Mouse (Mus musculus): ENCODE measurements around the gene Gm20388. TPM values are rescaled to one million over a fixed set of nuclear protein-coding genes. Genes with fewer than 3 reads are reported as not detected.

Gene Gm20388
- polyA plus RNA-seq, 1 experiment, result 49.7 TPM

DNA sequence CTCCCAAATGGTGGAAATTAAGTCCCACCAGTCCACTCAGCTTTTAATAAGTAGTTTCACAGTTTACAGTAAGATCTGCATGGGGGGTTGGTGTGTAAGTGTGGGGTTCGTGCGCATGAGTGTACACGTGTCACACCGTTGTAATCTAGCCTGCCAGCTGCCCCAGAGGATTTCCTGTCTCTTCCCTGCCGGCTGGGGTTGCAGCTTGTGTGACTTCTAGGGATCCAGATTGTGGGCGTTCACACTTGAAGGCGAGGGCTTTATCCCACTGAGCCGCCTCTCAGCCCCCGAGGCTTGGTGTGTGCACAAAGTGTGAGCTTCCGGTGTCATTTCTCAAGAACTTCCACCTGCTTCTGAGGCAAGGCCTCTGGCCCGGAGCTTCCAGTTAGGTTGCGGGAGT, 61.9 kb downstream of the Gm20388 start:
- no peak for DNase-seq
- Histone ChIP-seq H3K4me3 (ENCODE audit: insufficient read depth, low read depth, low read length) (no peak overlapping the region), H3K4me1 (ENCODE audit: control insufficient read depth, insufficient read depth, low read length) (no peaks in the 10 kb centered on the region), H3K27ac (ENCODE audit: insufficient read depth, low read depth, low read length) (no peak overlapping the region), H3K36me3 (ENCODE audit: control insufficient read depth, insufficient read depth, low read length) (no peaks in the 10 kb centered on the region), H3K27me3 (replicated peaks; ENCODE audit: control insufficient read depth, insufficient read depth, low read length) (no peaks in the 10 kb centered on the region)
- 60% methylated on average over 12 of the region's 12 CpGs for WGBS
- no peak for TF ChIP-seq POLR2A (IDR thresholded peaks at IDR 0.05; ENCODE audit: low read depth, low read length)

DNA sequence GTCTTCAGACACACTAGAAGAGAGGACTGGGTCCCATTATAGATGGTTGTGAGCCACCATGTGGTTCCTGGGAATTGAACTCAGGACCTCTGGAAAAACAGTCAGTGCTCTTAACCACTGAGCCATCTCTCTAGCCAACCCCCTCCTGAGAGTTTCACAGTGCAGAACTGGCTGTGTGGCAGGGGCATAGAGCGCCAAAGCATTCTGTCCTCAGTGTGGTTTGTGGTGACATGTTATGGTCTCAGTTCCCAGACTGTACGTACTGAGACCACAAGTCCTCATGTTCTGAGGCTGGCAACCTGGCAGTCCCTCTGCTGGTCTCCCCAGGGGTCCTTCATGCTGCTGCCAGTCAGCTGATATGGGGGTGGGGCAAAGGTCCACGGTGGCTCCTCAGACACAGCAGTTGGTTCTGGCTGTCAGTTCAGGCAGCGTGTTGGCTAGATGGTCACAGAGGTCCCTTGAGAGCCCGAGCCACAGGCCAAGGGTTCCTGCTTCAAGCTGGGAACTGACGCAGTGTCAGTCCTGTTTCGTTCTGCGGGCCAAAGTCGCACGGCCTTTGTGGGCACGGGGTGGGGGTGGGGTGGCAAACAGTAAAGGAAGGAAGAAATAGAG, 68.2 kb downstream of the Gm20388 start:
- DNase-seq, result no peak
- Histone ChIP-seq H3K27ac (ENCODE audit: insufficient read depth, low read depth, low read length) (no peak overlapping the region), H3K4me1 (ENCODE audit: control insufficient read depth, insufficient read depth, low read length) (no peaks in the 10 kb centered on the region), H3K4me3 (ENCODE audit: insufficient read depth, low read depth, low read length) (no peak overlapping the region), H3K27me3 (replicated peaks; ENCODE audit: control insufficient read depth, insufficient read depth, low read length) (no peaks in the 10 kb centered on the region), H3K36me3 (ENCODE audit: control insufficient read depth, insufficient read depth, low read length) (no peaks in the 10 kb centered on the region)
- WGBS, result 67% methylated on average over 11 of the region's 11 CpGs
- TF ChIP-seq POLR2A (IDR thresholded peaks at IDR 0.05; ENCODE audit: low read depth, low read length) (no peak), CTCF (conservative IDR thresholded peaks at IDR 0.05; ENCODE audit: insufficient read depth, insufficient read length, low read depth, low read length) (no peak)

DNA sequence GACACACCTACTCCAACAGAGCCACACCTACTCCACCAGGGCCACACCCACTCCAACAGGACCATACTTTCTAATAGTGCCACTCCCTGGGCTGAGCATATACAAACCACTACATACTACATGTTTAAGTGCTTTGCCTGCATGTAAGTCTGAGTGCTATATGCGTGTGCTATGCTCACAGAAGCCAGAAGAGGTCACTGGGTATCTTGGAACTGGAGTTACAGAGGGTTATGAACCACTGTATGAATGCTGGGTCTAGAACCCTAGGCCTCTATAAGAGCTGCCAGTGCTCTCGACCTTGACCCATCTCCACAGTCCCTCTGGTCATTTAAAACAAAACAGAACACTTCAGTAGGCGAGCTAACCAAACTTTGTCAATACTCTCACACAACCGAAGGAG, 70.6 kb downstream of the Gm20388 start:
- no peaks in the 10 kb centered on the region for H3K4me1 ChIP-seq (ENCODE audit: control insufficient read depth, insufficient read depth, low read length)
- no peak overlapping the region for H3K4me3 ChIP-seq (ENCODE audit: insufficient read depth, low read depth, low read length)
- TF ChIP-seq CTCF (conservative IDR thresholded peaks at IDR 0.05; ENCODE audit: insufficient read depth, insufficient read length, low read depth, low read length), result 0 out of 2 replicates have a peak, but pooled peaks have one; percentile 6
- no peak for TF ChIP-seq POLR2A (IDR thresholded peaks at IDR 0.05; ENCODE audit: low read depth, low read length)
- no peak for DNase-seq
- H3K27ac ChIP-seq (ENCODE audit: insufficient read depth, low read depth, low read length), result no peak overlapping the region
- whole genome bisulfite sequencing, result 77% methylated on average over 4 of the region's 4 CpGs
- H3K36me3 ChIP-seq (ENCODE audit: control insufficient read depth, insufficient read depth, low read length), result no peaks in the 10 kb centered on the region
- no peaks in the 10 kb centered on the region for H3K27me3 ChIP-seq (replicated peaks; ENCODE audit: control insufficient read depth, insufficient read depth, low read length)

DNA sequence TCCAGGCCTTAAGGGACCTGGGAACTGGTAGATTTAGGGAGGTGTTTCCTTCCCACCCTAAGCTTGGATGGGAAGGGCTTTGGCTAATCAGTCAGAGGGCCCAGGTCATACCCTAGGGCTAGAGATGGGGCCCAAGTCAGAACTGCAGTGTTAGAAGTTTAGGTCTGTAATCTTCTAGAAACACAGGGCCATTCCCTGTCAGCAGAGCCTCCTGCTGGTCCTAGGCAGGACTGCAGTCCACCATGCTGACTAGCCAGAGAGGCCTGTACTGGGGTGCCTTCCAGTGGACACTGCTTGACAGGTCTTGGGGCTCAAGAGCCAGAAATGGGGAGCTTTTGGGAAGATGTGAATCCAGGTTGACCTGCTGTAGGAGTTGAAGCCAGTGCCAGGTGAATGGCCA, 73.4 kb downstream of the Gm20388 start:
- H3K27me3 ChIP-seq (replicated peaks; ENCODE audit: control insufficient read depth, insufficient read depth, low read length), result no peaks in the 10 kb centered on the region
- no peak overlapping the region for H3K27ac ChIP-seq (ENCODE audit: insufficient read depth, low read depth, low read length)
- H3K4me1 ChIP-seq (ENCODE audit: control insufficient read depth, insufficient read depth, low read length), result peaks cover 9% of the 10 kb centered on the region; the same call in 1 of the 2 replicates
- TF ChIP-seq POLR2A (IDR thresholded peaks at IDR 0.05; ENCODE audit: low read depth, low read length) (no peak), CTCF (conservative IDR thresholded peaks at IDR 0.05; ENCODE audit: insufficient read depth, insufficient read length, low read depth, low read length) (peak; percentile 60)
- H3K36me3 ChIP-seq (ENCODE audit: control insufficient read depth, insufficient read depth, low read length), result no peaks in the 10 kb centered on the region
- no peak overlapping the region for H3K4me3 ChIP-seq (ENCODE audit: insufficient read depth, low read depth, low read length)
- peak; percentile 49 for DNase-seq

DNA sequence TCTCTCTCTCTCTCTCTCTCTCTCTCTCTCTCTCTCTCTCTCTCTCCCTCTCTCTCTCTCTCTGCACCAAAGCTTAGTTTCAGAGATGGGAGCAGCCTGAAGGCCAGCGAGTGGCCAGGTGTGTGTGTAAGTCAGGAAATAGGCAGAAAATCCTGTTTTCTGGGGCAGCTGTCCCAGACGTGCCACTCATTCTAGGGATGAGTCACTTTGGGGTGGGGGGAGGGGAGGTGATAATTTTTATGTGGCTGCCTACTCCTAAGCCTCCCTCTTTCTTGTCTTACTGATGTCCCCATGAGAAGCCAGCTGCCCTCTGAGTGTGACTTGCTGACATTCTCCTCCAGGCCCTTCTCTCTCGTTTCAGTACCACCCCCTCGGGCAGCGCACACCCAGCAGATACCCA, 75.5 kb downstream of the Gm20388 start:
- no peak for DNase-seq
- 76% methylated on average over 5 of the region's 5 CpGs for WGBS
- Histone ChIP-seq H3K4me1 (ENCODE audit: control insufficient read depth, insufficient read depth, low read length) (peaks cover 9% of the 10 kb centered on the region; the same call in 1 of the 2 replicates), H3K36me3 (ENCODE audit: control insufficient read depth, insufficient read depth, low read length) (no peaks in the 10 kb centered on the region), H3K27me3 (replicated peaks; ENCODE audit: control insufficient read depth, insufficient read depth, low read length) (no peaks in the 10 kb centered on the region), H3K4me3 (ENCODE audit: insufficient read depth, low read depth, low read length) (no peak overlapping the region), H3K27ac (ENCODE audit: insufficient read depth, low read depth, low read length) (no peak overlapping the region)
- TF ChIP-seq CTCF (conservative IDR thresholded peaks at IDR 0.05; ENCODE audit: insufficient read depth, insufficient read length, low read depth, low read length) (no peak), POLR2A (IDR thresholded peaks at IDR 0.05; ENCODE audit: low read depth, low read length) (no peak)

DNA sequence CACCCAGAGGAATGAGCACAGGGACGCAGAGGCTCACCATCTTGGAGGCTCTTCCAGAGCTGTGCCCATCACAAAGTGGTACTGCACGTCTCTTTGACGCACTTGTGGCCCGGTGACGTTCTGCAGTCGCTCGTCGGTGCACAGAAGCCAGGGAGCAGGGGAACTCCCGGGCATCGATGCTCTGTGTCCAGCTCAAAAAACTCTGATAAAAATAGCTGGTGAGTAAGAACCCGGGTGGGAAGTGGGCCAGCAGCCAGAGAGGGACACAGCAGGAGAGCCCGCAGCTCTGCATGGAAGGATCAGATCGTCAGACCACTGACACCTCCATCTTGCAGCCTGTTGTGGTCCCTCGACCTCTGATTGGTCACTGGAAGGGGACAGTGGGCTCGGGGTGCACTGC, 77.4 kb downstream of the Gm20388 start:
- Histone ChIP-seq H3K27me3 (replicated peaks; ENCODE audit: control insufficient read depth, insufficient read depth, low read length) (no peaks in the 10 kb centered on the region), H3K4me1 (ENCODE audit: control insufficient read depth, insufficient read depth, low read length) (peaks cover 9% of the 10 kb centered on the region; the same call in 1 of the 2 replicates), H3K36me3 (ENCODE audit: control insufficient read depth, insufficient read depth, low read length) (no peaks in the 10 kb centered on the region), H3K27ac (ENCODE audit: insufficient read depth, low read depth, low read length) (no peak overlapping the region), H3K4me3 (ENCODE audit: insufficient read depth, low read depth, low read length) (no peak overlapping the region)
- DNase-seq, result no peak
- TF ChIP-seq CTCF (conservative IDR thresholded peaks at IDR 0.05; ENCODE audit: insufficient read depth, insufficient read length, low read depth, low read length), result no peak
- no peak for TF ChIP-seq POLR2A (IDR thresholded peaks at IDR 0.05; ENCODE audit: low read depth, low read length)
- WGBS, result 44% methylated on average over 15 of the region's 15 CpGs

DNA sequence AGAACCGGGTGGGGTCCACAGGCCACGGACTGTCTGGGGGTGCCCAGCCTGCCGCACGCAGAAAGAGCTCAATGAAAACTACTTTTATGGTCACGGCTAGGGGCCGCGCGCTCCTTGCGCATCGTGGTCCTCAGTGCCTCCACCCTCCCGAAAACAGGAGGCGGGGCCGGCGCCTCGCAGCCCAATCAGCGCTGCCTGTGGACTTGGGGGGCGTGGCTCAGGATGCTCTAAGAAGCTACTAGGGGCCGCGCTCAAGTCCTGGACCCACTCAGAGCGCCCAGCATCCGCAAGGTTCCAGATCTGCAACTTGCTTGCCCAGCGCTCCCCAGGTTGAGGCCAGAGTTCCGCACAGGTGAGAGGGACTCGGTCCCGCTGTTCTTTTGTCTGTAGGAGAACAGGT, 81.6 kb downstream of the Gm20388 start, which contains the start of gene Crispld2:
Gene Crispld2, plus strand, starts transcription at position 190 of the 400 bp plus-strand sequence.
- Histone ChIP-seq H3K4me1 (ENCODE audit: control insufficient read depth, insufficient read depth, low read length) (peaks cover 9% of the 10 kb centered on the region; the same call in 1 of the 2 replicates), H3K27me3 (replicated peaks; ENCODE audit: control insufficient read depth, insufficient read depth, low read length) (no peaks in the 10 kb centered on the region), H3K27ac (ENCODE audit: insufficient read depth, low read depth, low read length) (no peak within 1 kb of the TSS), H3K36me3 (ENCODE audit: control insufficient read depth, insufficient read depth, low read length) (no peaks in the 10 kb centered on the region), H3K4me3 (ENCODE audit: insufficient read depth, low read depth, low read length) (peak within 1 kb of the TSS; percentile 16)
- DNase-seq, result peak; percentile 81
- 2% methylated on average over 25 of the region's 25 CpGs for WGBS
- TF ChIP-seq POLR2A (IDR thresholded peaks at IDR 0.05; ENCODE audit: low read depth, low read length) (no peak), CTCF (conservative IDR thresholded peaks at IDR 0.05; ENCODE audit: insufficient read depth, insufficient read length, low read depth, low read length) (no peak)

All from kidney, adult 2 months (tissue).